Mouse (Mus musculus) heart, embryonic 11.5 days (tissue): ENCODE results near the gene Fam107b. TPM values are rescaled to one million over a fixed set of nuclear protein-coding genes. Genes with fewer than 3 reads are reported as not detected.

Experiments
- ATAC-seq: fragments of 200-750 bp; cut with Nextera tagmentation; replicated peaks from 2 replicates; pipeline ENCODE4 v1.8.0; 2017; ENCODE audit warnings: moderate library complexity; ENCODE audit not compliant: insufficient number of reproducible peaks, low FRiP score, low TSS enrichment
- H3K27ac ChIP-seq: fragments of 300-500 bp; sonication (generic); 2 replicates; pipeline ENCODE4 v1.5.1; 2014; ENCODE audit warnings: mild to moderate bottlenecking, low read depth, low read length
- H3K27me3 ChIP-seq: fragments of 300-500 bp; sonication (generic); 2 replicates; pipeline ENCODE4 v1.6.1; 2014; ENCODE audit warnings: mild to moderate bottlenecking, low read length, mixed read lengths; ENCODE audit not compliant: control insufficient read depth, insufficient read depth
- H3K36me3 ChIP-seq: fragments of 300-500 bp; sonication (generic); 2 replicates; pipeline ENCODE4 v1.6.1; 2014; ENCODE audit warnings: mild to moderate bottlenecking, low read length, moderate library complexity, mixed read lengths; ENCODE audit not compliant: control insufficient read depth, insufficient read depth
- H3K4me1 ChIP-seq: fragments of 300-500 bp; sonication (generic); 2 replicates; pipeline ENCODE4 v1.6.1; 2014; ENCODE audit warnings: low read length; ENCODE audit not compliant: control insufficient read depth, insufficient read depth
- H3K4me2 ChIP-seq: fragments of 300-500 bp; sonication (generic); 2 replicates; pipeline ENCODE4 v1.6.1; 2014; ENCODE audit warnings: mild to moderate bottlenecking, moderate library complexity
- H3K4me3 ChIP-seq: fragments of 300-500 bp; sonication (generic); 2 replicates; pipeline ENCODE4 v1.5.1; 2014; ENCODE audit warnings: low read depth, low read length
- H3K9ac ChIP-seq: fragments of 300-500 bp; sonication (generic); 2 replicates; pipeline ENCODE4 v1.6.1; 2014; ENCODE audit warnings: mild to moderate bottlenecking, low read depth, low read length, moderate library complexity
- H3K9me3 ChIP-seq: fragments of 300-500 bp; sonication (generic); replicated peaks from 2 replicates; pipeline ENCODE4 v1.6.1; 2016; ENCODE audit warnings: low read length; ENCODE audit not compliant: control insufficient read depth
- WGBS: fragments of 180-500 bp; shearing (Covaris S2); extraction: QIAGEN DNeasy Blood & Tissue Kit; methylation state at CpG from one replicate; pipeline ENCODE4 v1.1.7; 2014; ENCODE audit not compliant: insufficient replicate concordance; 5-methylcytosine and 5-hydroxymethylcytosine counted together
- polyA plus RNA-seq: library from polyadenylated mRNA; unstranded; fragments of >200 nt; fragmentation: Nextera tagmentation; extraction: Ambion mirVana; gene quantifications from 2 replicates; pipeline ENCODE4 v1.2.1, GENCODE M21; 2014

The Fam107b gene
- polyA plus RNA-seq, 1 experiment from 2014 or later: 34.6 TPM

DNA sequence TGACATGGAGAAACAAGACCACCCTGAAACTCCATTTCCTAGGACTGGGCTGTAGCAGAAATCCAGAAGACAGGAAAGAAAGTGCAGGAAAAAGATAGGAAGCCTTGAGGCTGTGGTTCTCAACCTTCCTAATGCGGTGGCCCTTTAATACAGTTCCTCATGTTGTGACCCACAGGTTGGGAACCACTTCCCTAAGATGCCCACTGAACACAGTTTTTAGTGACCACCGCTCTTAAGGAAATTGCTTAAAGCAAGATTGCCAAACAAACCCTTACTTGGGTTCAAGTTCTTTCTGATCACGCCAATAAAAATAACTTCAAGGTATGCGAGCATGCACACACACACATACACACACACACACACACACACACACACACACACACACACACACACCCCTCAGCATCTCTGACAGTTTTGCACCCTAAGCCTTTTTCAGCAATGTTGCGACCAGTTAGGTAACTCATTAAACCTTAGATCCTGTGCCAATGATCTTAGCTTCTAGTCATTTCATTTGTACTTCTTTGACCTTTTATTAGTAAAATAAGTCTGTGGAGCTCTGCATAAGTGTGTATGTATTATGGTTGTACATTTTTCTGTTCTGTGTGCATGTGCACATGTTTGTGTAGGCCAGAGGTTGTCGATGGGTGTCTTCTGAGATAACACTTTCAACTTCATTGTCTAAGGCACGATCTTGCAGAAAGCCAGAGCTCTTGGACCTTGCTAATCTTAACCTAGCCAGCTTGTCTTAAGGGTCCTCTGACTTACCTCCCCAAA, 53.1 kb downstream of the Fam107b start:
- Histone ChIP-seq H3K4me2 (no peak overlapping the region), H3K27me3 (no peaks in the 10 kb centered on the region), H3K27ac (no peak overlapping the region), H3K4me1 (no peaks in the 10 kb centered on the region), H3K36me3 (no peaks in the 10 kb centered on the region), H3K4me3 (no peak overlapping the region), H3K9me3 (no peaks in the 10 kb centered on the region), H3K9ac (no peak overlapping the region)
- no peak for ATAC-seq
- WGBS: 83% methylated on average over 7 of the region's 7 CpGs

DNA sequence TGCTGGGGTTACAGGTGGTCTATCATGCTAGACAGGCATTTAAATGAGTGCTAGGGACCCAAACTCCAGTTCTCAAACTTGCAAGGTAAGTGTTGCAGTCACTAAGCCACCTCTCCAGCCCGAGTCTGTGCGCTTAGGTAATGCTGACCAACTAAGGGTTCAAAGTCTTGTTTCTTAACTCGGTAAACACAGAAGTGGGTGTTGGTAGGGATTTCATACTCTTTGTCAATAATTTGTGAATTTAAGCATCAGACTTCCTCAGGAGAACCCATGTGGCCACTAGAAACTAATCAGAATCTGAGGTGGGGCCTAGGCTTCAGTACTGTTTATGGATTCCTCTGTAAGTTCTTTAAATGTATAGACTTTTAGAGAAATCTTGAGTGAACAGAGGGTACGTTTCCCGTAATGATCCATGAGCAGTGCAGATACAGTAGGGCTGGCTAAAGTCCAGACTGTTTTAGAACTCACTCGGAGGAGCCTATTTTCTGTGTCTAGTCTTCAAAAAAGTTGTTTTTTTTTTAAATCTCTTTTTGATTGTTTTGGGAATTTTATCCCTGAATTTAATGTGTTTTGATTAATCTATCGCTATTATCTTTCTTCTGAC, 53.8 kb downstream of the Fam107b start:
- H3K4me1 ChIP-seq: no peaks in the 10 kb centered on the region
- no peak overlapping the region for H3K4me3 ChIP-seq
- WGBS: 84% methylated on average over 7 of the region's 7 CpGs
- H3K27me3 ChIP-seq: no peaks in the 10 kb centered on the region
- no peaks in the 10 kb centered on the region for H3K9me3 ChIP-seq
- H3K27ac ChIP-seq: no peak overlapping the region
- no peak overlapping the region for H3K9ac ChIP-seq
- no peak for ATAC-seq
- H3K36me3 ChIP-seq: no peaks in the 10 kb centered on the region
- H3K4me2 ChIP-seq: no peak overlapping the region

DNA sequence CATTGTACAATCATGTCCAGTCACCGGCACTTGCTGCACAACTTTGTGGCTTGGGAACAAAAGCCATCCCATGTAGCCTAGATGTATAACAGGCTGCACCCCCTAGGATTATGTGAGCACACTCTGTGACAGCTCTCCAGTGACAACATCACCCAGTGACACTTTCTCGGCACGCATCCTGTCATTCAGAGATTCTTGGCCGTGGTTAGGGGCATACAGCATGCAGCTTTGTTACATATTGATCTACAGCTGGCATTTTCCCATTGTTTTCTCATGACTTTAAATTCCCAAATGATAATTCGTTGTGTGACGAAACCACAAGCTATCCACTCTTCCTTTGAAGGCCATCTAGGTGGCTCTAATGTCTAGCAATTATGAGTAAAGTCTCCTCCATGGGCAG, 58.8 kb downstream of the Fam107b start:
- H3K27me3 ChIP-seq: no peaks in the 10 kb centered on the region
- no peaks in the 10 kb centered on the region for H3K4me1 ChIP-seq
- no peak overlapping the region for H3K4me3 ChIP-seq
- ATAC-seq: no peak
- no peaks in the 10 kb centered on the region for H3K9me3 ChIP-seq
- no peak overlapping the region for H3K4me2 ChIP-seq
- no peaks in the 10 kb centered on the region for H3K36me3 ChIP-seq
- H3K27ac ChIP-seq: no peak overlapping the region
- WGBS: 83% methylated on average over 6 of the region's 6 CpGs
- no peak overlapping the region for H3K9ac ChIP-seq

GRCm38 (mm10) chr2:3629741-3630140, 59.5 kb downstream of the Fam107b start:
- H3K9me3 ChIP-seq: no peaks in the 10 kb centered on the region
- no peak overlapping the region for H3K27ac ChIP-seq
- no peak overlapping the region for H3K4me2 ChIP-seq
- H3K9ac ChIP-seq: no peak overlapping the region
- H3K27me3 ChIP-seq: no peaks in the 10 kb centered on the region
- no peak for ATAC-seq
- H3K4me3 ChIP-seq: no peak overlapping the region
- H3K4me1 ChIP-seq: no peaks in the 10 kb centered on the region
- WGBS: 72% methylated on average over 5 of the region's 5 CpGs
- H3K36me3 ChIP-seq: no peaks in the 10 kb centered on the region

DNA sequence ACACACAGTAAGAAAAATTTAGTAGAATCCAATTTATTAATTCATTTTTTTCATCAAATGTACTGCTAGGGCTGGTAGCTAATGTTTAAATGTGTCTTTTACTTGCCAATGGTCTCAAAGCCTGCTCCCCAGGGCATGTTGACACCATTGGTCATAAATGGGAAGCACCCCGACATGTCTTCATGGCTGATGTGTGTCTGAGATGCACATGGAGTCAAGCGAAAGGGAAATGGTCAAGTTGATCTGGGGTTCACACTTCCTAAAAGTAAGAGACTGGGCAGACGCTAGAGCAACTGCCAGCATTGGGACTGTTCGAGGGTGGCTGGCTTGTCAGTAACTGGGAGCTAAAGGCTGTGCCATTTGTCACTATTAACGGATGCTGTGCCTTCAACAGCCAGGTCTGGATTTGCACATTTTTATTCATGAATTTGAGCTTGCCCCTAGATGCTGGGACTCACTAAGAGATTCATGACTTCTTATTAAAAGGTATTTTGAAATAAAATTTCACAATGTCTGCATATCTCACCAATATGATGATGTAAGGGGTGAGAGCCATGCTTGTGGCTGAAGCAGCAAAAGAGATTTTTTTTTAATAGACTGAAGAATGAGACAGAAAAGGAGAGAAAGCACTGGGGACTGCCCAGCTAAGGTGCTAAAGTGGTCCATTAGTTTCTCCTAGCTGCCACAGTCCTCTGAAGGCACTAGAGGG, 60.6 kb downstream of the Fam107b start:
- no peak overlapping the region for H3K4me2 ChIP-seq
- H3K36me3 ChIP-seq: no peaks in the 10 kb centered on the region
- H3K4me1 ChIP-seq: no peaks in the 10 kb centered on the region
- H3K27me3 ChIP-seq: no peaks in the 10 kb centered on the region
- no peak overlapping the region for H3K9ac ChIP-seq
- 77% methylated on average over 5 of the region's 5 CpGs for WGBS
- H3K4me3 ChIP-seq: no peak overlapping the region
- no peak overlapping the region for H3K27ac ChIP-seq
- ATAC-seq: no peak
- no peaks in the 10 kb centered on the region for H3K9me3 ChIP-seq

DNA sequence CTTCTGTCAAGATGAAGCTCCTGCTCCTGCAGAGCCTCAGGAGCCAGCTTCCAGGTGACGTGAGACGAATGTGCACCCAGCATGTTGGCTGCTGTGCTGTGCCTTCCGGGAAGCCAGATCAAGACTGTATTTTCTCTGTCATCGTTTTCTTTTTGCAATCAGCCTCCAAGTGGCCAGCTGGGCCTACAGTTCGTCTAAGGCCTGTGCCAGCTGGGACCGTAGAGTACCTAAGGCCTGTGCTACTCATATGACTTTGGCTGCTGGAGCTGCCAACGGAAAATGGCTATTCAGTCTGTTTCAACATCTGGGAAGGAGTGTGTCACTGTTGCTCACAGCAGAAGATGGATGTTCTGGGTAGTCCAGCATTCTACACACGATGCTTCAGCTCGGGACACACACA, 62.8 kb downstream of the Fam107b start:
- Histone ChIP-seq H3K4me3 (no peak overlapping the region), H3K9me3 (no peaks in the 10 kb centered on the region), H3K4me1 (no peaks in the 10 kb centered on the region), H3K27ac (no peak overlapping the region), H3K4me2 (no peak overlapping the region), H3K36me3 (no peaks in the 10 kb centered on the region), H3K9ac (no peak overlapping the region), H3K27me3 (no peaks in the 10 kb centered on the region)
- WGBS: 75% methylated on average over 9 of the region's 9 CpGs
- ATAC-seq: no peak

DNA sequence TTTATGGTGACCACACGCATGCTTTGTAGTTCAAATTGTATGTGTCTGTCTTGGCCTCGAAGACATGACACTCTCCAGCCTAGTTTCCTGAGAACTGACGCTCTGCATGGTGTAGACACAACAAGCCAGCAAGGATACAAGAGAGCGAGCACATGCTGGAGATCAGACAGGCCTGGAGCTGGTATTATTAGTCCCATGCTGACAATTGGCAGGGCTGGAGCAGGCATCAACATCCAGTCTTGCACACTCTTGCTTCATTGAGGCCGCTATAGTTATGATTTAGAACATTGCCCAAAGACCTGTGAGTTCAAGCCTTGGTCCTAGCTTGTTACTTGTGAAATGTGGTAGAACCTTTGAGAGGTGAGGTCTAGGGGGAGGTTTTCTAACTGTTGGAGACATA, 66.5 kb downstream of the Fam107b start:
- Histone ChIP-seq H3K27ac (no peak overlapping the region), H3K9me3 (no peaks in the 10 kb centered on the region), H3K4me2 (no peak overlapping the region), H3K4me1 (no peaks in the 10 kb centered on the region), H3K27me3 (no peaks in the 10 kb centered on the region), H3K36me3 (no peaks in the 10 kb centered on the region), H3K4me3 (no peak overlapping the region), H3K9ac (no peak overlapping the region)
- 81% methylated on average over 5 of the region's 5 CpGs for WGBS
- ATAC-seq: no peak

DNA sequence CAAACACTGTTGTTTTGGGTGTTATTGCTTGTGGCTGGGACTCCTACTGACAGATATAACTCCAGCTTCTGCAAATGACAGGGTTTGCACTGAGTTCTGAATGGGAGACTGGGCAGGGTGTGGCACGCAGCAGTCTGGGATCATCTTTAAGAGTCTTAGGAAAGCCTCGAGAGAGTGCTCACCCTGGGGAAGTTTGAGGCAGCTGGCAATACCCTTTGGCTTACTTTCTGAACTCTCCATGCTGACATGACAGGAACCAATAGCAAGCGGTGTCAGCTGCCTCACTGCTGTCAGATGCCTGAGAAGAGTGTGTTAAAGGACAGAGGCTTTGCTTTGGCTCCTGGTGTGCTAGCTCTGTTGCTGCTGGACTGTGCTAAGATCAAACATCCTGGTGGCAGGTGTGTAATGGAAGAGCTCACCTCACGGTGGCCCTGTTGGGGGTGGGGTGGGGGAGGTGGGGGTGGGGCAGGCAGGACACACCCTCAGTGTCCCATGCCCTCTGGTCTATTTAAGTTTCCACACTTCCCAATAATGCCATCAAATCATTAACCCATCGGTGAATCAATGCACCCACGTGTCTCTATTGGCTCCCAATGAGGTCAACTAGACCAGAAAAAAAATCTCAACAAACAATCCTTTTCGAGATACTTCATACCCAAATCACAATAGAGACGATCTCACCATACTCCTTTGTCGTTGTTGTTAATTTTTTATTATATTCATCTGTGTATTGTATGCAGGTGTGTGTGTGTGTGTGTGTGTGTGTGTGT, 70.9 kb downstream of the Fam107b start:
- 73% methylated on average over 9 of the region's 9 CpGs for WGBS
- Histone ChIP-seq H3K27me3 (no peaks in the 10 kb centered on the region), H3K36me3 (no peaks in the 10 kb centered on the region), H3K4me1 (no peaks in the 10 kb centered on the region), H3K9me3 (no peaks in the 10 kb centered on the region), H3K27ac (no peak overlapping the region), H3K4me3 (no peak overlapping the region), H3K9ac (no peak overlapping the region), H3K4me2 (no peak overlapping the region)
- ATAC-seq: no peak
